Mouse (Mus musculus) megakaryocyte, embryonic 14.5 days (primary cell): ENCODE results near the gene Ifna7.
"Not testable (repeated sequence)": the region's sequence is repeated elsewhere in the genome, so short reads cannot be mapped to it uniquely, and the experiment has no call there.

Experiments used
- FLI1 ChIP-seq: IDR thresholded peaks from 2 replicates; pipeline ENCODE4 v1.6.1; 2012; ENCODE audit warnings: low read length, inconsistent platforms, mixed read lengths
- GATA1 ChIP-seq: IDR thresholded peaks from 3 replicates; pipeline ENCODE4 v1.6.1; 2012; ENCODE audit warnings: mixed read lengths, low read length, inconsistent platforms, borderline replicate concordance

DNA sequence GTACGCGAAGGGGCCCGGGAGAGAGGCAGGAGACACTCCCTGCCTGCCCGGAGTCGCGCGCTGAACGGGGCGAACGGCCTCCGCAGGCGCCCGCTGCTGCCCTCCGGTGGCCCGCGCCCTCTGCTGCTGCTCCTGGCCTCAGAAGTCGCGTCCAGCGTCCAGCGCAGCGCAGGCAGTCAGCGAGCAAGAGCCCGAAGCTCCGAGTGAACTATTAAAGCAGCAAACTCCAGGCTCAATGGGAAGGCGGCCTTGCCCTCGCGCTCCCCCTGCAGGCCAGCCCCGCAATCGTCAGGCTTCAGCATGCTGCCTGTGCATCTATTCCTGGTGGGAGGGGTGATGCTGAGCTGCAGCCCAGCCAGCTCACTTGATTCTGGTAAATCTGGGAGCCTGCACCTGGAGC, 39.4 kb upstream of the Ifna7 start, which contains the start of gene Gm13289:
- TF ChIP-seq FLI1, GATA1: not testable (repeated sequence)
